Mouse (Mus musculus) embryonic facial prominence, embryonic 11.5 days (tissue): ENCODE data around the gene Klhl23. TPM values are rescaled to one million over a fixed set of nuclear protein-coding genes. Genes with fewer than 3 reads are reported as not detected.

ENCODE experiments used
- ATAC-seq: fragments of 200-750 bp; cut with Nextera tagmentation; replicated peaks from 2 replicates; pipeline ENCODE4 v1.8.0; 2017; ENCODE audit warnings: low read depth; ENCODE audit not compliant: insufficient number of reproducible peaks, low FRiP score, low TSS enrichment
- DNase-seq: peaks from one replicate; pipeline ENCODE4 v3.0.0-alpha.2; 2015; ENCODE audit warnings: low spot score
- H3K27ac ChIP-seq: fragments of 300-500 bp; sonication (generic); replicated peaks from 2 replicates; pipeline ENCODE4 v1.5.1; 2014; ENCODE audit warnings: mild to moderate bottlenecking, low read depth, low read length, control low read depth
- H3K27me3 ChIP-seq: fragments of 300-500 bp; sonication (generic); 2 replicates; pipeline ENCODE4 v1.6.1; 2014; ENCODE audit warnings: mild to moderate bottlenecking, low read length, moderate library complexity, mixed read lengths; ENCODE audit not compliant: control insufficient read depth, insufficient read depth
- H3K36me3 ChIP-seq: fragments of 300-500 bp; sonication (generic); replicated peaks from 2 replicates; pipeline ENCODE4 v1.6.1; 2014; ENCODE audit warnings: low read depth, mild to moderate bottlenecking, low read length, moderate library complexity, mixed read lengths; ENCODE audit not compliant: control insufficient read depth, insufficient read depth
- H3K4me1 ChIP-seq: fragments of 300-500 bp; sonication (generic); 2 replicates; pipeline ENCODE4 v1.6.1; 2014; ENCODE audit warnings: low read length, mixed read lengths; ENCODE audit not compliant: control insufficient read depth, insufficient read depth
- H3K4me2 ChIP-seq: fragments of 300-500 bp; sonication (generic); 2 replicates; pipeline ENCODE4 v1.6.1; 2014; ENCODE audit warnings: low read depth, mild to moderate bottlenecking, control low read depth, low read length, moderate library complexity
- H3K4me3 ChIP-seq: fragments of 300-500 bp; sonication (generic); 2 replicates; pipeline ENCODE4 v1.5.1; 2014; ENCODE audit warnings: low read depth, low read length, control low read depth
- H3K9ac ChIP-seq: fragments of 300-500 bp; sonication (generic); replicated peaks from 2 replicates; pipeline ENCODE4 v1.6.1; 2014; ENCODE audit warnings: mild to moderate bottlenecking, control low read depth, low read length
- H3K9me3 ChIP-seq: fragments of 300-500 bp; sonication (generic); replicated peaks from 2 replicates; pipeline ENCODE4 v1.6.1; 2016; ENCODE audit warnings: mild to moderate bottlenecking, low read length, inconsistent platforms, mixed read lengths; ENCODE audit not compliant: control insufficient read depth
- WGBS: fragments of 180-500 bp; shearing (Covaris S2); extraction: QIAGEN DNeasy Blood & Tissue Kit; methylation state at CpG from one replicate; pipeline ENCODE4 v1.1.7; 2014; 5-methylcytosine and 5-hydroxymethylcytosine counted together
- polyA plus RNA-seq: library from polyadenylated mRNA; unstranded; fragments of >200 nt; fragmentation: Nextera tagmentation; extraction: Ambion mirVana; gene quantifications from 2 replicates; pipeline ENCODE4 v1.2.1, GENCODE M21; 2014

Klhl23 gene
- polyA plus RNA-seq, 1 experiment from 2014 or later: 30.8 TPM

- peak; percentile 75 for DNase-seq
- Histone ChIP-seq H3K27ac (peak overlapping the region; percentile 89), H3K9ac (peak overlapping the region; percentile 97), H3K36me3 (no peaks in the 10 kb centered on the region; the same call in 1 of the 2 replicates), H3K27me3 (no peaks in the 10 kb centered on the region), H3K4me1 (no peaks in the 10 kb centered on the region), H3K4me2 (peak overlapping the region; percentile 87), H3K9me3 (no peaks in the 10 kb centered on the region), H3K4me3 (peak overlapping the region; percentile 88)
- ATAC-seq: peak; percentile 68
- WGBS: 0% methylated on average over 61 of the region's 80 CpGs
These were observed 801 bp downstream of the Klhl23 start for GRCm38 (mm10) chr2:69822361-69823128.

- peak; percentile 83 for ATAC-seq
These were observed 1.5 kb downstream of the Klhl23 start for GRCm38 (mm10) chr2:69823129-69823677.

GRCm38 (mm10) chr2:69825898-69826297 lies 4.2 kb downstream of the Klhl23 start:
- ATAC-seq (no peak), DNase-seq (no peak)
- Histone ChIP-seq H3K27ac (no peak overlapping the region), H3K9me3 (no peaks in the 10 kb centered on the region), H3K27me3 (no peaks in the 10 kb centered on the region), H3K4me2 (no peak overlapping the region), H3K4me3 (no peak overlapping the region), H3K9ac (no peak overlapping the region), H3K4me1 (no peaks in the 10 kb centered on the region), H3K36me3 (peaks cover 2% of the 10 kb centered on the region)
- 78% methylated on average over 10 of the region's 10 CpGs for WGBS

More at GRCm38 (mm10) chr2:69823129-69823677, 1.5 kb downstream of the Klhl23 start:
- peak overlapping the region; percentile 88 for H3K4me3 ChIP-seq
- no peaks in the 10 kb centered on the region for H3K27me3 ChIP-seq
- H3K36me3 ChIP-seq: no peaks in the 10 kb centered on the region; the same call in 1 of the 2 replicates
- no peaks in the 10 kb centered on the region for H3K9me3 ChIP-seq
- peak overlapping the region; percentile 89 for H3K27ac ChIP-seq
- peak; percentile 76 for DNase-seq
- H3K9ac ChIP-seq: peak overlapping the region; percentile 97
- no peaks in the 10 kb centered on the region for H3K4me1 ChIP-seq
- 2% methylated on average over 45 of the region's 45 CpGs for whole genome bisulfite sequencing
- H3K4me2 ChIP-seq: peak overlapping the region; percentile 87

- H3K4me1 ChIP-seq: no peaks in the 10 kb centered on the region
- no peak overlapping the region for H3K4me3 ChIP-seq
- H3K27me3 ChIP-seq: no peaks in the 10 kb centered on the region
- no peaks in the 10 kb centered on the region for H3K9me3 ChIP-seq
- no peak overlapping the region for H3K9ac ChIP-seq
- no peak for ATAC-seq
- no peak overlapping the region for H3K4me2 ChIP-seq
- no peak overlapping the region for H3K27ac ChIP-seq
- DNase-seq: no peak
- 65% methylated on average over 2 of the region's 2 CpGs for WGBS
- H3K36me3 ChIP-seq: peaks cover 2% of the 10 kb centered on the region
These were observed 4.6 kb downstream of the Klhl23 start for GRCm38 (mm10) chr2:69826380-69826779.

GRCm38 (mm10) chr2:69828031-69828430 lies 6.3 kb downstream of the Klhl23 start:
- WGBS: 53% methylated on average over 7 of the region's 7 CpGs

GRCm38 (mm10) chr2:69829680-69830079 lies 7.9 kb downstream of the Klhl23 start:
- no peaks in the 10 kb centered on the region for H3K9me3 ChIP-seq
- ATAC-seq (no peak), DNase-seq (no peak)
- no peaks in the 10 kb centered on the region for H3K4me1 ChIP-seq
- no peak overlapping the region for H3K9ac ChIP-seq
- 95% methylated on average over 2 of the region's 2 CpGs for WGBS
- no peaks in the 10 kb centered on the region for H3K27me3 ChIP-seq
- H3K4me2 ChIP-seq: no peak overlapping the region
- peaks cover 2% of the 10 kb centered on the region for H3K36me3 ChIP-seq
- no peak overlapping the region for H3K27ac ChIP-seq
- H3K4me3 ChIP-seq: no peak overlapping the region

More at GRCm38 (mm10) chr2:69828031-69828430, 6.3 kb downstream of the Klhl23 start:
- Histone ChIP-seq H3K36me3 (peaks cover 2% of the 10 kb centered on the region), H3K4me3 (no peak overlapping the region), H3K27me3 (no peaks in the 10 kb centered on the region), H3K4me2 (no peak overlapping the region), H3K9ac (no peak overlapping the region), H3K9me3 (no peaks in the 10 kb centered on the region), H3K4me1 (no peaks in the 10 kb centered on the region), H3K27ac (no peak overlapping the region)
- no peak for DNase-seq
- no peak for ATAC-seq

GRCm38 (mm10) chr2:69830116-69830515 lies 8.4 kb downstream of the Klhl23 start:
- Histone ChIP-seq H3K4me3 (no peak overlapping the region), H3K36me3 (peaks cover 2% of the 10 kb centered on the region), H3K9ac (no peak overlapping the region), H3K27me3 (no peaks in the 10 kb centered on the region), H3K27ac (no peak overlapping the region), H3K9me3 (no peaks in the 10 kb centered on the region), H3K4me2 (no peak overlapping the region), H3K4me1 (no peaks in the 10 kb centered on the region)
- WGBS: 87% methylated on average over 8 of the region's 8 CpGs
- DNase-seq: no peak
- no peak for ATAC-seq
